Mouse (Mus musculus): ENCODE measurements around the gene Gstm7. TPM values are rescaled to one million over a fixed set of nuclear protein-coding genes. Genes with fewer than 3 reads are reported as not detected.
"Not testable (repeated sequence)": the region's sequence is repeated elsewhere in the genome, so short reads cannot be mapped to it uniquely, and the experiment has no call there.

The Gstm7 gene
- total RNA-seq, 2 experiments from 2014 or later: 173 to 177 TPM

DNA sequence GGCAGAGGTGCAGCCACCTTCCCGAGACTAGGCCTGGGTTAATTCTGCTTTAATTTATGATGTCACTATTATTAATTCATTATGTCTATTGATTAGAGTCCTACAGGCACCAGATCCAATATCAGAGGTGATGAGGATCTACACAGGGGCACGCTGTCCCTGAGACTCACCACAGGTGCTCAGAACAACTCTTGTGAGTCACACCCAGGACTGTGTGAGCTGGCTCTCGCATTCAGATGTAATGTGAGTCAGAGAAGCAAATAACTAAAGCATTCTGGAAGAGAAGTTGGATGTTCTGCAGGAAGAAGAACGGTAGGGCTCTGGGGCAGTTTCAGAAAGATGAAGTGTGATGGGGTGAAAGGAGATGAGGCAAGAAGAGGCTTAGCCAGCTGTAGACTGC lies 2.4 kb downstream of the Gstm7 start:
- no peak overlapping the region for H3K27ac ChIP-seq
- H3K4me3 ChIP-seq: no peak overlapping the region

DNA sequence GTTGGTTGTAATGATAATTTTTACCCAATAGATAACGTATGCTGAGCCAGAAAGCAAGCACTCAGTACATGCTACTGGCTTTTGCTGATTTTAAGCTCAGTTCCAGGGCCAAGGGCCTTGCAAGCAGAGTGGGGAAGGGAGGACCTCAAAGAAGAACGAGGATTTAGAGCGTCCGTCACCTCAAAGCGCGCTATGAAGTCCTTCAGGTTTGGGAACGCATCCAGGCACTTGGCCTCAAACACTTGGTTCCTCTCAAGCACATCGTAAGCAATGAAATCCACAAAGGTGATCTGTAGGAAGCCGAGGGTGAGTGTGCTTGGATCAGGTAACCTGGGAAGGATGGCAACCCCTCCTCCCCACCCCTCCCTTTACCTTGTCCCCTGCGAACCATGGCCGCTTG lies 2.9 kb downstream of the Gstm7 start:
- DNase-seq (ENCODE audit: low spot score in 2 of 2): no peak
- Histone ChIP-seq H3K27ac (no peak overlapping the region; the same call in 1 of the 2 replicates), H3K4me3 (no peak overlapping the region)
- TF ChIP-seq CTCF (conservative IDR thresholded peaks at IDR 0.05): no peak

More for the DNA sequence above, 2.4 kb downstream of the Gstm7 start:
- no peak for DNase-seq (ENCODE audit: low spot score in 2 of 2)
- TF ChIP-seq CTCF (conservative IDR thresholded peaks at IDR 0.05): no peak

DNA sequence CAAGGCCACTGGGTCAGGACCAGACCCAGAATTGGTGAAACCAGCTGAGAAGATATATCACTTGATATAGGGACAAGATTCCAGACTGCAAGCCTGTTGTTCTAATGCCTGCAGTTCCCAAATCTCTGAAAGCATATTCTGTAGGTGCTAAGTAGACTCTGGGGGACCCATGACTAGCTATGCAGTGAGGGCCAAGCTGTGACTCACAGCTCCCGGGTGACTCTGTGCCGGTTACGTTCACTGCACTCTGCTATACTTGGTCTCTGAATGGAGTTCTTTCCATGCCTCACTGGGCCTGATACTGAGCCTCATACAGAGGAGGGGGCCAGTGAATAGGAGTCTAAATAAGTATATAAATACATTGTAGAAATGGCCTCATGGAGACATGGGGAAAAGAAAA lies 3.8 kb downstream of the Gstm7 start:
- Histone ChIP-seq H3K4me3 (no peak overlapping the region), H3K27ac (peak overlapping the region; percentile 14; the same call in 1 of the 2 replicates)
- no peak for TF ChIP-seq CTCF (conservative IDR thresholded peaks at IDR 0.05)
- DNase-seq (ENCODE audit: low spot score in 2 of 2): no peak

DNA sequence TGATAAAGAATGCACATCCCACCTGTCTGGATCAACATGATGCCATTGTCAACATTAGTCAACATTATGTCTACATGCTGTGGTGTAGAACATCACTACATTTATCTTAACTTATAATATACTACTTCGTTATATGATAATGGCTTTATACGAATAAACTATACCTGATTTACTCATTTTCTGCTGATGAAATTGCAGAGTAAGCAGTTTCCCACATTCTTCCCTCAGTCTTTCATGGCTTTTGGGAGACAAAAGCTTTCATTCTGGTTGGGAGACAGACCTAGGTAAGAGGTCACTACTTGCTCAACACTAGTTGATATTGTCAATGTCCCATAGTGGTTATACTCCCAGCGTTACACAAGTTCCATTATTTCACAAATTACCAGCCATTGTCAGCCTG lies 6.3 kb downstream of the Gstm7 start:
- Histone ChIP-seq H3K4me3 (no peak overlapping the region), H3K27ac (no peak overlapping the region)
- no peak for DNase-seq (ENCODE audit: low spot score in 2 of 2)
- TF ChIP-seq CTCF (conservative IDR thresholded peaks at IDR 0.05): no peak

DNA sequence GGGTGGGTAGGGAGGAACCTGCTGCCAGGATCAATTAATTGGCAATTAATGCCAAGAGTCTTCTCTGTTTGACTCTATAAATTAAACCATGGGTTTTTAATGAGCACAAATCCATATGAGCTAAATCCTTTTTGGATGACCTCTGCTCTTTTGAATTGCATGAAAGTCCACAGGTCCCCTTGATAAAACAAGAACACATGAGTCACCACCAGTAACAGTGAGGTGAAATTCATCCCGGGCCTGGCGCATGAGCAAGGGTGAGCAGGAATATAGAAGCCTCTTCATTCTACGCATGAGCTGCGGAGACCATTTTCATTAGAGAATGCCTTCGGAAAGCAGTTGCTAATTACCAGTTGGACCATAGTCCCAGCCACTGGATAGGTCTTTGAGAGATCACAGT lies 11.3 kb downstream of the Gstm7 start:
- Histone ChIP-seq H3K27ac (no peak overlapping the region), H3K4me3 (no peak overlapping the region)
- TF ChIP-seq CTCF (conservative IDR thresholded peaks at IDR 0.05): no peak
- no peak for DNase-seq (ENCODE audit: low spot score in 2 of 2)

DNA sequence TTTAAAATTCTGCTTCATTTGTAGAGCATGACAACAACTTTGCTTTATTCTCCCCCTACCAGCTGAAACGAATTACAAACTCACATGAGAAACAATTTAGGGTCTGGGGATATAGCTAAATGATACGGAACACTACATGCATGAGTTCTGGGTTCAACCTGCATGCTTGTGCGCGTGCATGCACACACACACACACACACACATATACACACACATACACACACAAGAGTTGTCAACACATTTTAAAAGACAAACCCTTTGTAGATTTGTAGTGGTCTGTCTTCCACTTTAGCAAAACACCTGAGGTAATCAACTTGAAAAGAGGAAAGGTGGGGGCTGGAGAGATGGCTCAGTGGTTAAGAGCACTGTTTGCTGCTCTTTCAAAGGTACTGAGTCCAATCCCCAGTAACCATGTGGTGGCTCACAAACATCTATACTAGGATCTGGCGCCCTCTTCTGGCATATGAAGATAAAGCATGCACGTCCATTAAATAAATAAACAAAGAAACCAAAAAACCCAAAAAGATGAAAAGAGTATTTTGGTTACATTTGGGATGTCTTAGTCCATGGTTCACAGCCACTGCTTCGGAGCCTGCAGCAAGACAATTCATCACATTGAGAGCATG lies 13.7 kb downstream of the Gstm7 start:
- Histone ChIP-seq H3K27ac (no peak overlapping the region), H3K4me3 (no peak overlapping the region)
- DNase-seq (ENCODE audit: low spot score in 2 of 2): peak; percentile 51 to 76
- peak; percentile 91 for TF ChIP-seq CTCF (conservative IDR thresholded peaks at IDR 0.05)

DNA sequence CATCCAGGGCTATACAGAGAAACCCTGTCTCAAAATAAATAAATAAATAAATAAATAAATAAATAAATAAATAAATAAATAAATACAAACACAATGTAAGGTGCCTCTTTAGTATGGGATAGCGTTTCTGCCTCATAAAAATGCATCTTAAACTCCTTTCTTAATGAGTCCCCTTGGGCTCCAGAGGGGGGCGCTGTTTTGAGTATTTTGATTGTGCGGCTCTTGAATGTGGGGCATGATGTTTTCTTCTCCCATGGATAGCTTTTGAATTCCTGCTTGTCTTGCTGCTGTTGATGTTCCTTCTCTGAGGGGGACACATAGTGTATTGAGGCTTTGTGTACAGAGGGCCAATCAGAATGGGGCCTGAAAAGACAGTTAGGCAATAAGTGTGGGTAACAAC lies 14.5 kb downstream of the Gstm7 start:
- TF ChIP-seq CTCF (conservative IDR thresholded peaks at IDR 0.05): peak; percentile 71
- H3K27ac ChIP-seq: no peak overlapping the region; the same call in 1 of the 2 replicates

DNA sequence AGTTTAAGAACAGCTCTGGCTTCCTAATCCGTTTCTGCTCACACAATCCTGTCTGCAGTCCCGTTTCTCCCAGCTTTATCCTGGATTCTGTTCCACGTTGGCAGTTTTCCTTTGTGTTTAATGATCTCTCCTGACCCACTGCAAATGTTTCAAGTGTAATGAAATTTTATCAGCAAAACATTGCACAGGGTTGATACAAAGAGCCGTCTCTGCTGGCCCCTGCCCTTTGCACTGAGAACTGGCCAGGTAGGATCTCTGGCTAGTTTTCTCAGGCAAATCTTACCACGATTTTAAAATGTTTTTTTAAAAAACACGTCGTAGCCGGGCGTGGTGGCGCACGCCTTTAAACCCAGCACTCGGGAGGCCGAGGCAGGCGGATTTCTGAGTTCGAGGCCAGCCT lies 14.9 kb downstream of the Gstm7 start:
- DNase-seq (ENCODE audit: low spot score in 2 of 2): no peak
- no peak for TF ChIP-seq CTCF (conservative IDR thresholded peaks at IDR 0.05)
- no peak overlapping the region for H3K27ac ChIP-seq
- no peak overlapping the region for H3K4me3 ChIP-seq

More for the DNA sequence above, 14.5 kb downstream of the Gstm7 start:
- no peak overlapping the region for H3K4me3 ChIP-seq
- DNase-seq (ENCODE audit: low spot score in 2 of 2): no peak

DNA sequence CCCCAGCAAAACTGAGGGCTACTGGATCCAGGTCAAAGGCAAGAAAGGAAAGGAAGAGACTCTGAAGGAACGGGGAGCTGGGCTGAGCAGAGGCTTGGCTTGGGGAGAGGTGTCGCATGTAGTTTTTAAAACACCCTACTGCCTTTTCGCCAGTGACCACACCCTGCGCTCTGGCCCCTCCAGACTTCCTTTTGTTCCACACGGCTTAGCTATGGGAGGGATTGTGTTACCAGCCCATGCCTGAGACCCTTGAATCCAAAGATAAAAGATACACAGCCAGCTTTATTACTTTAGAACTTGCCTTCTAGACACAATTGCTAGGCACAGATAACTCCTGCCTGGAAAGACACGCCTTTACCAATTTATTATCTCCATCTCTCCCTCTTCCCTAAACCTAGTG lies 25.7 kb downstream of the Gstm7 start:
- no peak for DNase-seq (ENCODE audit: low spot score in 2 of 2)
- Histone ChIP-seq H3K27ac (no peak overlapping the region), H3K4me3 (no peak overlapping the region)
- TF ChIP-seq CTCF (conservative IDR thresholded peaks at IDR 0.05): no peak

DNA sequence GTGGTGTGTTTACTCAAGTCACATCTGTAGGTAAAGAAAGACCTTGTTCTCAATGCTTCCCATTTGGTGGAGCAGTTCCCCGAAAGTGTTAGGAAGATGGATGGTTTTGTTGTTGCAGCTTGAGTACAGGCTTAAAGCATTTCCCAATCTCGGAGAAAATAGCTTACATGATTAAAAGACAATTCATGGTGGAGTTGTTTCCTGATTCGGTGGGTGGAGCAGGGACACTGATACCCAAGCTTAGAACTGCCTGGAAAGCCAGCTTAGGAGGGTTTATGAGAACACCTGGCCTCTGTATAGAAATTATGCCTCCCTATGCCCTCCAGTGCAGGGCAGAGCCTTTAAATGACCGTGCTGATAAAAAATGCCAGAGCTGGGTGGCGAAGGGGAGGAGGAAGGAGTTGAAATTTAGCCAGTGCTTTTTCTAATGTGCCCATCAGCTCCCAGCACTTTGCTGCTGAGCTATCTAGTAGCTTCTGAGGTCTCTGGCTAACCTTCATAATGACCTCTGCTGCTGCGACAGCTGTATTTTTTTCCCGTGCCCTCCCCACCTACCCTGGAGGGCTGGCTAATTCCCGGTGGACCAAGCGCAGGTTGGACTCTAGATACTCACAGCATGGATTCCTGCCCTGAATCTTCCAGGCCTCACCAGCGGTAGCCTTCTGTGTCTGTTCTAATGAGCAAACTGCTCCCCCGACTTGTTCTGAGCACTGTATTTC lies 30.5 kb downstream of the Gstm7 start:
- Histone ChIP-seq H3K27ac (no peak overlapping the region), H3K4me3 (no peak overlapping the region)
- DNase-seq (ENCODE audit: low spot score in 2 of 2): no peak
- no peak for TF ChIP-seq CTCF (conservative IDR thresholded peaks at IDR 0.05)

DNA sequence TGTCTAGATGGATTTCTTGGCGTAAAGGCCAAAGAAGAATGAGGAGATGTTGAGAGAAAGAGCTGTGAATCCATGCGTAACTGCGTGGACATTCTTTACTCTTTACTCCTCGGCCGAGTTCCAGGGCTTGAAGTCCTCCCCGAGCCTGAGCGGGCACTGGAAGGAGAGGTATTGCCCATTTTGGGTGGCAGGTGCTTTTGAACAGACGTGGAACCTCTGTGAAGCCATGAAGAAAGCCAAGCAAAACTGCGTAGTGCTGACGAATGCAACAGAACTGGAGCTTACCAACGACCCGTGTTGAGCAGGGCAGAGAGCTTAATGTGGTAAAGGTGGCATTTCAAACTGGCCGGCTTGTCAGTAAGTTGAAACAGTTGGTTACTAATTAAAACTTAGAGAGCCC lies 32.9 kb downstream of the Gstm7 start:
- TF ChIP-seq CTCF (conservative IDR thresholded peaks at IDR 0.05): no peak
- Histone ChIP-seq H3K27ac (no peak overlapping the region), H3K4me3 (no peak overlapping the region)
- no peak for DNase-seq (ENCODE audit: low spot score in 2 of 2)

DNA sequence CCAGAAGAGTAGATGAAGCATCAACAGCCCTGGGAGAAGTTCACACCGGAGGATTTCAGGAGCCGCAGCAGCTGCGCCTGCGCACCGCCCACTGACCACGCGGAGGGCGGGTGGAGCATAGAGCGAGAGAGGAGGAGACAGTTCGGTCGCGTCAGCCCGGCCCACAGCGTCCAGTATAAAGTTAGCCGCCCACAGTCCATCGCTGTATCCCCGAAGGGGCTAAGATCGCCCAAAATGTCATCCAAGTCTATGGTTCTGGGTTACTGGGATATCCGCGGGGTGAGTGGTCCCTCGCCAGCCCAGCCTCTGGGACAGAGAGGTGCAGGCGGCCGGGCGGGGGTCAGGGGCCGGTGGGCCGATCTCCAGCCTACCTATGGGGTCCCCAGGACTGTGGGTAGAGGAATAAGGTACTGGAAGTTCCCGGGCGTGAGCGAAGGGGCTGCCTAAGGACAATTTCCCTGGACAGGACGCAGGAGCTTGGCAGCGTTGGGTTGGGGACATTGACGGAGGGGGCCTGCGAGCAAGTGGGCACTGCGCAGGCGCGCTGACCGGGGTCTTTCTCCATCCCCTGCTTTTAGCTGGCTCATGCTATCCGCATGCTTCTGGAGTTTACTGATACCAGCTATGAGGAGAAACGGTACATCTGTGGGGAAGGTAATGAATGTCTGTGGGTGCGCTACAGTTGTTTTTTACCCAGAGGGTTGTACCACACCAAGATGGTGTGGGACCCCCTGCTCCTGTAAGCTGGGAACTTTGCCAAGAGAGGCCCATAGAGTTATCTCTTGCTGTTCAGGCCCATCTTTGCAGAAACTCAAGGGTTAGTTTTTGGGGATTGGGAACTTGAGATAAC lies 35.7 kb downstream of the Gstm7 start, which contains the start of gene Gstm5:
Gstm5 (plus strand) TSS at position 102 of the 850 bp plus-strand sequence.
- Histone ChIP-seq H3K27ac (peak within 1 kb of the TSS; percentile 99), H3K4me3 (peak within 1 kb of the TSS; percentile 88)
- TF ChIP-seq CTCF (conservative IDR thresholded peaks at IDR 0.05): no peak
- DNase-seq (ENCODE audit: low spot score in 2 of 2): peak; percentile 91 to 93

DNA sequence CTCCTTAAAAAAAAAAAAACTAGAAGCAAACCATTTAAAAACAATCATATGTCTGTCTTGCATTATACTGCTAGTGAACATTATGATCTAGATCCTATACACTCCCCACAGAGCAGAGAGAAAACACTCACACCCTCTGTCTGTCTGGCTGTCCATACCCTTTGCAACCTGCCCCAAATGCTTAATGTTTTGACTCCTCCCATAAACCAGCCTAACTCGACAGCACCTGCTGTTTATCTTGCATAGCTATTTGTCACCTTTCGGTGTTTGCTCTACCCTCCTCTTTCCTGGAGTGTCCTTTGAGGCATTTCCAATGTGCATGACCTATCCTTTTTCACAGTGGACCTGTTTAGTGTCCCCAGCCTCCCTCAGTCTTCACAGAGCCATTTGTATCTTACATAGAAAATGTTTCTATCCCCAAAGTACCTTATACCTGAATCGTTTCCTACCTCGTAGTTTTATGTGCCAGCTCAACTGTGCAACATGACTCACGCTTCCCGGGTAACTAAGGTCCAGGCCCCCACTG lies 36.4 kb downstream of the Gstm7 start:
- no peak for TF ChIP-seq CTCF (conservative IDR thresholded peaks at IDR 0.05)
- Histone ChIP-seq H3K4me3 (peak overlapping the region; percentile 88), H3K27ac (peak overlapping the region; percentile 99)
- no peak for DNase-seq (ENCODE audit: low spot score in 2 of 2)

DNA sequence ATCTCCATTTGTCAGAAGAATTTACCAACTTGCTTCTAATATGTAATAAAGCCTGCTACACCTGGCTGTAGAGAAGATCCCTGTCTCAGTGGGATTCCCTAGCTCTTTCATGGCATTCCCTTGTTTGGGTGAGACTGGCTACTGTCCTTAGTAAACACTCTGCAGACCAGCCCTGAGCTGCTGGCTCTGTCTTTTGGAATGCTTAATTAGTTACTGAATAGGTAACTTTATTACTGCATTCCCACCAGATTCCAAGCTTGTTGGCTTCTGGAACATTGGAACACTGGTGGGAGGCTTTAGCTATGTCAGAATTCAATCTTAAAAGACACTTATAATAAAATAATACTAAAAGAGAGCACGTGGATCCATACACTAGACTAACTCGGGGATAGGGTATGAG lies 42.4 kb downstream of the Gstm7 start:
- peak overlapping the region; percentile 93 for H3K27ac ChIP-seq
- DNase-seq (ENCODE audit: low spot score in 2 of 2); H3K4me3 ChIP-seq: not testable (repeated sequence)

Measured in layer of hippocampus, adult 2 months (tissue).